Mouse (Mus musculus): Measurements from ENCODE around the gene Tanc1.

GRCm38 (mm10) chr2:59646740-59647390 lies 35.0 kb downstream of the Tanc1 start:
- TF ChIP-seq CTCF (IDR thresholded peaks at IDR 0.05; ENCODE audit: insufficient read depth, low read depth, low read length) (no peak), POLR2A (IDR thresholded peaks at IDR 0.05; ENCODE audit: insufficient read depth, low read depth, low read length) (no peak)
